Mouse (Mus musculus) embryonic facial prominence, embryonic 11.5 days (tissue): ENCODE measurements around the gene Cfdp1. TPM values are rescaled to one million over a fixed set of nuclear protein-coding genes. Genes with fewer than 3 reads are reported as not detected.
A peak's percentile ranks its signal among the peaks of the same experiment; 100 is the strongest.
"Not testable (repeated sequence)": the region's sequence is repeated elsewhere in the genome, so short reads cannot be mapped to it uniquely, and the experiment has no call there.

Source experiments
- ATAC-seq: fragments of 200-750 bp; cut with Nextera tagmentation; replicated peaks from 2 replicates; pipeline ENCODE4 v1.8.0; 2017; ENCODE audit warnings: low read depth; ENCODE audit not compliant: insufficient number of reproducible peaks, low FRiP score, low TSS enrichment
- DNase-seq: peaks from one replicate; pipeline ENCODE4 v3.0.0-alpha.2; 2015; ENCODE audit warnings: low spot score
- H3K27ac ChIP-seq: fragments of 300-500 bp; sonication (generic); replicated peaks from 2 replicates; pipeline ENCODE4 v1.5.1; 2014; ENCODE audit warnings: mild to moderate bottlenecking, low read depth, low read length, control low read depth
- H3K27me3 ChIP-seq: fragments of 300-500 bp; sonication (generic); 2 replicates; pipeline ENCODE4 v1.6.1; 2014; ENCODE audit warnings: mild to moderate bottlenecking, low read length, moderate library complexity, mixed read lengths; ENCODE audit not compliant: control insufficient read depth, insufficient read depth
- H3K36me3 ChIP-seq: fragments of 300-500 bp; sonication (generic); replicated peaks from 2 replicates; pipeline ENCODE4 v1.6.1; 2014; ENCODE audit warnings: low read depth, mild to moderate bottlenecking, low read length, moderate library complexity, mixed read lengths; ENCODE audit not compliant: control insufficient read depth, insufficient read depth
- H3K4me1 ChIP-seq: fragments of 300-500 bp; sonication (generic); 2 replicates; pipeline ENCODE4 v1.6.1; 2014; ENCODE audit warnings: low read length, mixed read lengths; ENCODE audit not compliant: control insufficient read depth, insufficient read depth
- H3K4me2 ChIP-seq: fragments of 300-500 bp; sonication (generic); 2 replicates; pipeline ENCODE4 v1.6.1; 2014; ENCODE audit warnings: low read depth, mild to moderate bottlenecking, control low read depth, low read length, moderate library complexity
- H3K4me3 ChIP-seq: fragments of 300-500 bp; sonication (generic); 2 replicates; pipeline ENCODE4 v1.5.1; 2014; ENCODE audit warnings: low read depth, low read length, control low read depth
- H3K9ac ChIP-seq: fragments of 300-500 bp; sonication (generic); replicated peaks from 2 replicates; pipeline ENCODE4 v1.6.1; 2014; ENCODE audit warnings: mild to moderate bottlenecking, control low read depth, low read length
- H3K9me3 ChIP-seq: fragments of 300-500 bp; sonication (generic); replicated peaks from 2 replicates; pipeline ENCODE4 v1.6.1; 2016; ENCODE audit warnings: mild to moderate bottlenecking, low read length, inconsistent platforms, mixed read lengths; ENCODE audit not compliant: control insufficient read depth
- WGBS: fragments of 180-500 bp; shearing (Covaris S2); extraction: QIAGEN DNeasy Blood & Tissue Kit; methylation state at CpG from one replicate; pipeline ENCODE4 v1.1.7; 2014; 5-methylcytosine and 5-hydroxymethylcytosine counted together
- polyA plus RNA-seq: library from polyadenylated mRNA; unstranded; fragments of >200 nt; fragmentation: Nextera tagmentation; extraction: Ambion mirVana; gene quantifications from 2 replicates; pipeline ENCODE4 v1.2.1, GENCODE M21; 2014

Gene Cfdp1
- polyA plus RNA-seq, 1 experiment from 2014 or later = 278 TPM

- H3K27me3 ChIP-seq = no peaks in the 10 kb centered on the region
- H3K9ac ChIP-seq = no peak overlapping the region
- 89% methylated on average over 12 of the region's 12 CpGs for WGBS
- no peak overlapping the region for H3K27ac ChIP-seq
- no peaks in the 10 kb centered on the region for H3K9me3 ChIP-seq
- ATAC-seq = no peak
- H3K4me3 ChIP-seq = no peak overlapping the region
- no peaks in the 10 kb centered on the region for H3K4me1 ChIP-seq
- no peak overlapping the region for H3K4me2 ChIP-seq
- H3K36me3 ChIP-seq = no peaks in the 10 kb centered on the region
- no peak for DNase-seq
These were observed 1.9 kb upstream of the Cfdp1 start for GRCm38 (mm10) chr8:111855977-111856376.

GRCm38 (mm10) chr8:111853219-111853618 lies 872 bp downstream of the Cfdp1 start:
- not testable (repeated sequence) for H3K4me1 ChIP-seq, H3K36me3 ChIP-seq, DNase-seq, H3K9me3 ChIP-seq, H3K27ac ChIP-seq, ATAC-seq, H3K27me3 ChIP-seq
- 61% methylated on average over 12 of the region's 12 CpGs for WGBS
- peak overlapping the region; percentile 24 for H3K4me2 ChIP-seq
- H3K4me3 ChIP-seq = peak overlapping the region; percentile 87
- peak overlapping the region; percentile 82 for H3K9ac ChIP-seq

GRCm38 (mm10) chr8:111846746-111847145 lies 7.3 kb downstream of the Cfdp1 start:
- Histone ChIP-seq H3K27ac (no peak overlapping the region), H3K9ac (no peak overlapping the region), H3K27me3 (no peaks in the 10 kb centered on the region), H3K4me3 (no peak overlapping the region), H3K36me3 (no peaks in the 10 kb centered on the region; the same call in 1 of the 2 replicates), H3K9me3 (no peaks in the 10 kb centered on the region), H3K4me1 (no peaks in the 10 kb centered on the region), H3K4me2 (no peak overlapping the region)
- DNase-seq = no peak
- 95% methylated on average over 6 of the region's 6 CpGs for WGBS
- no peak for ATAC-seq

- no peaks in the 10 kb centered on the region for H3K27me3 ChIP-seq
- no peak overlapping the region for H3K27ac ChIP-seq
- H3K4me2 ChIP-seq = no peak overlapping the region
- 53% methylated on average over 1 of the region's 1 CpGs for WGBS
- DNase-seq (peak; percentile 41), ATAC-seq (no peak)
- H3K9ac ChIP-seq = no peak overlapping the region
- no peaks in the 10 kb centered on the region for H3K36me3 ChIP-seq
- no peak overlapping the region for H3K4me3 ChIP-seq
- H3K9me3 ChIP-seq = no peaks in the 10 kb centered on the region
- H3K4me1 ChIP-seq = no peaks in the 10 kb centered on the region
These were observed 18.6 kb downstream of the Cfdp1 start for GRCm38 (mm10) chr8:111835540-111835939.

- no peaks in the 10 kb centered on the region for H3K4me1 ChIP-seq
- no peak for DNase-seq
- no peak overlapping the region for H3K9ac ChIP-seq
- no peak overlapping the region for H3K4me2 ChIP-seq
- no peaks in the 10 kb centered on the region for H3K27me3 ChIP-seq
- H3K36me3 ChIP-seq = no peaks in the 10 kb centered on the region
- no peaks in the 10 kb centered on the region for H3K9me3 ChIP-seq
- ATAC-seq = no peak
- H3K27ac ChIP-seq = no peak overlapping the region
- H3K4me3 ChIP-seq = no peak overlapping the region
- WGBS = 59% methylated on average over 6 of the region's 6 CpGs
These were observed 20.1 kb downstream of the Cfdp1 start for GRCm38 (mm10) chr8:111834011-111834410.

GRCm38 (mm10) chr8:111832983-111833382 lies 21.1 kb downstream of the Cfdp1 start:
- H3K4me3 ChIP-seq = no peak overlapping the region
- H3K27me3 ChIP-seq = no peaks in the 10 kb centered on the region
- H3K9ac ChIP-seq = no peak overlapping the region
- no peaks in the 10 kb centered on the region for H3K4me1 ChIP-seq
- no peak overlapping the region for H3K4me2 ChIP-seq
- H3K9me3 ChIP-seq = no peaks in the 10 kb centered on the region
- WGBS = 76% methylated on average over 5 of the region's 5 CpGs
- no peak for ATAC-seq
- no peak overlapping the region for H3K27ac ChIP-seq
- no peak for DNase-seq
- H3K36me3 ChIP-seq = no peaks in the 10 kb centered on the region

GRCm38 (mm10) chr8:111831996-111832395 lies 22.1 kb downstream of the Cfdp1 start:
- H3K36me3 ChIP-seq = no peaks in the 10 kb centered on the region
- no peaks in the 10 kb centered on the region for H3K27me3 ChIP-seq
- H3K27ac ChIP-seq = no peak overlapping the region
- 80% methylated on average over 4 of the region's 4 CpGs for WGBS
- H3K4me2 ChIP-seq = no peak overlapping the region
- H3K4me1 ChIP-seq = no peaks in the 10 kb centered on the region
- DNase-seq (no peak), ATAC-seq (no peak)
- no peak overlapping the region for H3K4me3 ChIP-seq
- H3K9me3 ChIP-seq = no peaks in the 10 kb centered on the region
- no peak overlapping the region for H3K9ac ChIP-seq

GRCm38 (mm10) chr8:111828595-111828994 lies 25.5 kb downstream of the Cfdp1 start:
- Histone ChIP-seq H3K27ac (no peak overlapping the region), H3K9me3 (no peaks in the 10 kb centered on the region), H3K36me3 (no peaks in the 10 kb centered on the region), H3K27me3 (no peaks in the 10 kb centered on the region), H3K4me1 (no peaks in the 10 kb centered on the region), H3K4me2 (no peak overlapping the region), H3K9ac (no peak overlapping the region), H3K4me3 (no peak overlapping the region)
- DNase-seq = no peak
- WGBS = 80% methylated on average over 6 of the region's 6 CpGs
- no peak for ATAC-seq
